Mouse (Mus musculus) spleen, adult 18-20 months (tissue): ENCODE results near the gene Prss16.

Experiments used
- DNase-seq, 2 experiments: peaks; one replicate each; pipeline ENCODE4 v3.0.0; 2022; ENCODE audit warnings: mixed read lengths in 2 of 2

The Prss16 gene

GRCm38 (mm10) chr13:22009642-22010041 lies at the start of gene Prss16:
Prss16 (minus strand) TSS chr13:22009742.
- DNase-seq = no peak

GRCm38 (mm10) chr13:22053754-22054153 lies 44.2 kb upstream of the Prss16 start:
- no peak for DNase-seq

DNA sequence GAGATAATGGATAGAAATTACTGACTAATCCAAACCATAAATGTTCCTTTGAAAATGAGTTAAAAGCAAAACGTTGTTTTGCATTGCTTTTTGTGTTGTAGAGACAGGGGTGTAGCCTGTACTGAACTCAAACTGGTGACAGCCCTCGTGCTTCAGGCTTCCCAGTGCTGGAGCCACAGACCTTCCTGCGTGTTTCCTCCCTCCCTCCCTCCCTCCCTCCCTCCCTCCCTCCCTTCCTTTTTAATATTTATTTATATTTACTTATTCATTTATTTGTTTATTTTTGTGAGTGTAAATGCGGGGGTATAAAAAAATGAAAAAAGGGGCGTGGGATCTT lies 41.9 kb upstream of the Prss16 start:
- DNase-seq = no peak

DNA sequence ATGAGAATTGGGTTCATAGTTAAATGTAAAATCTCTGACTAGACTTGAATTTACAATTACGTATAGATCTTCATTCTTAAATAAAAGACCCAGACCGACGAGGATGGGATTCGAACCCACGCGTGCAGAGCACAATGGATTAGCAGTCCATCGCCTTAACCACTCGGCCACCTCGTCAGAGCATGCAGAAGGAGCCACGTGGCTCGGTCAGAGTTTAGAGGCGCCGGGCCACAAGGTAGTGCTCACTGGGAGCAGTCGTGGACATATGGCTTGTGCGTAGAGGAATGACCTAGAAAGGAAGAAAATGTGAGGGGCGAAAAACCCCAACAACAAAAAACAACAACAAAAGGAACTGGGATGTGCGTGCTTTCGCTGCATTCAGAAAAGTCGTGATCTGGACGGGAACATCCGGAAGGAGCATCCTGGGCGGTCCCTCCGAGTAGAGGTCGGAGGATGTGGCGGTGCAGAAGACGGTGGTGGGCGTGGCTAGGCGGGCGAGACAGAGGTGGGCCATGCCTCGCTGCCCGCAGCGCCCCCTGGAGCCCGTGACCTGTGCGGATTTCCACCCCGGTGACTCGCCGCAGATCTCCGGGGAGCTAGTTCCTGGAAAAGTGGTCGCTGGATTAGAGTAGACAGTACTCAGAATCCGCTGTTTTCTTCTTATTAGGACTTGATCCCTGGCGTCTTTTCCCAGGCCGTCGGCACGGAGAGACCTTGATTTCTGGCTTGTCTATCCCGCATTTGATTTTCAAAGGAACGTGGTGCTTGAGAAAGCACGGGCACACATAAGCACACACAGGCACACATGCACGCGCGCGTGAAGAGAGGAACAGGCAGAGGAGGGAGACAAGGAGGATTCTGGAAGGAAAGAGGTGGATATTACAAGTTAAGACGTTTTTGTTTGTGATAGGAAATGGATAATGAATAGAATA lies 41.3 kb upstream of the Prss16 start:
- peak; percentile 90 to 94 for DNase-seq

DNA sequence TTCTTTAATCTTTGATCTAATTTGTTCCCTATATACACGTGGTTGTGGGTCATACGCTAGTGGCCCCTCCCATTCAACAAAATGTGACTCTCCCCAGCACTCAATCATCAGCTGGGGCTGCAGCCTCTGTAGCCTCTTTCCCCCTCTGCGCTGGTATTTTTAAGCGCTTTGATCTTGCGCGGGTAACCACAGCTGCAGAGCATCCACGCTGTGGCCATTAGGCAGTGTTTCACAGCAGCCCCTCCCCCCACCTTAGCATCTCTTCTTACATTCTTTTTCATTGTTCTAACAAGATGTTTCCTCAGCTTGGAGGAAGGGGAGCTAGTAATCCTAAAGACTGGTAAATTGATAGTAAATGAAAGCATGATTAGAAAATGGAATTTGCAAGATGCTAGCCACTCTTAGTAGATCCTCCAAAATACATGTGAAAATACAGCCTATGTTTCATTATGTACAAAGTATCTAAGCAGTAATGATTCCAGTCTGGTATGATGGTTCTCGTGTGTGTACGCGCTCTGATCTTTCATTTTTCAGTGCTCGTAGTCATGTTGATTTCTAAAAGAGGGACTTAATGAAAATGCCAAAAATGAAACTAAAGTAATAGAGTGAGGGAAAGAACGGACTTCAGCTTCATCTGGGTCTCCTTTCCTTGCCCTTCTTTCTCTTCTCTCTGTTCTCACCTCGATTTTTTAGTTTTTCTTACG lies 40.3 kb upstream of the Prss16 start:
- no peak for DNase-seq

- no peak for DNase-seq
These were observed 39.5 kb upstream of the Prss16 start for GRCm38 (mm10) chr13:22049041-22049440.

DNA sequence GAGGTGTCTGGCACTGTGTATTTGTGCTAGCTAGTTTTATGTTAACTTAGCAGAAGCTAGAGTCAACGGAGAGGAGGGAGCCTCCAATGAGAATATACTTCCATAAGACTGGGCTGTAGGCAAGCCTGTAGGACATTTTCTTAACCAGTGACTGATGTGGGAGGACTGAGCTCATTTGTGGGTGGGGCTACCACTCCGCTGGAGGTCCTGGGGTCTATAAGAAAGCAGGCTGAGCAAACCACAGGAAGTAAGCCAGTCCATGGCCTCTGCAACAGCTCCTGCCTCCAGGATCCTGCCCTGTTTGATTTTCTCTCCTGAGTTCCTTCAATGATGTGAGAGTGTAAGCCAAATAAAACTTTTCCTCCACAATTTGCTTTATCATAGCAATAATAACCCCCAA lies 35.8 kb upstream of the Prss16 start:
- DNase-seq = no peak

DNA sequence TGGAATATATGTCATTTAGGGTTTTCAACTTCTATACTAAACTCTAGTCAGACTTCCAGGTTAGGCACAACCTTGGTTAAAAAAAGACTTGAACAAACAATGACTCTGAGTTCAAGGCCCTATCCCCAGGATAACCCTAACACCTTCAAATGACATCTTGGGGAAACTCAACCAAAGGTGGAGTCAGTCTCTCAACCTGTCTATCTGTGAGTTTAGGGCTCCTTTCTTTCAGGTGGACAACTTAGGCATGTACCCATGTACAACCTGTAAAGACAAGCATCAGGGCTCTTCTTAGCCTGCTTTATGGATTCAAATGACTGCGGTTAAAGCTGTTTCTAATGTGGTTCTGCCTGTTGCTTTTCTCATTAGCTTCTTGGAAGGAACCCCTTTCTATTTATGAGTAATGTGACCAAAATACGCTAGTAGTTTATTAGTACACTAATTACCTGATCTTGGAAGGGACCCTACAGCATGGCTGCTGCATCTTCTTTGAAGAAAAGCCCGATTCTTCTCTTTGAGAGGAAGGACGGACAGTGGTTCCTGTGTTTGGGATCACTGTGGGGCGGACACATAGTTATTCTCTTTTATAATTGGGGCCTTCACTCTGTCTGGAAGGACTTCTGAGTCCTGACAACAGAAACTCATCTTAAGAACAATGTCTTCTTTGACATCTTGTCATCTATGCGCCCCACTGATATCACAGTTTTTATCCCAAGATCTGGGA lies 35.1 kb upstream of the Prss16 start:
- no peak for DNase-seq

GRCm38 (mm10) chr13:22043503-22044431 lies 34.2 kb upstream of the Prss16 start:
- no peak for DNase-seq

DNA sequence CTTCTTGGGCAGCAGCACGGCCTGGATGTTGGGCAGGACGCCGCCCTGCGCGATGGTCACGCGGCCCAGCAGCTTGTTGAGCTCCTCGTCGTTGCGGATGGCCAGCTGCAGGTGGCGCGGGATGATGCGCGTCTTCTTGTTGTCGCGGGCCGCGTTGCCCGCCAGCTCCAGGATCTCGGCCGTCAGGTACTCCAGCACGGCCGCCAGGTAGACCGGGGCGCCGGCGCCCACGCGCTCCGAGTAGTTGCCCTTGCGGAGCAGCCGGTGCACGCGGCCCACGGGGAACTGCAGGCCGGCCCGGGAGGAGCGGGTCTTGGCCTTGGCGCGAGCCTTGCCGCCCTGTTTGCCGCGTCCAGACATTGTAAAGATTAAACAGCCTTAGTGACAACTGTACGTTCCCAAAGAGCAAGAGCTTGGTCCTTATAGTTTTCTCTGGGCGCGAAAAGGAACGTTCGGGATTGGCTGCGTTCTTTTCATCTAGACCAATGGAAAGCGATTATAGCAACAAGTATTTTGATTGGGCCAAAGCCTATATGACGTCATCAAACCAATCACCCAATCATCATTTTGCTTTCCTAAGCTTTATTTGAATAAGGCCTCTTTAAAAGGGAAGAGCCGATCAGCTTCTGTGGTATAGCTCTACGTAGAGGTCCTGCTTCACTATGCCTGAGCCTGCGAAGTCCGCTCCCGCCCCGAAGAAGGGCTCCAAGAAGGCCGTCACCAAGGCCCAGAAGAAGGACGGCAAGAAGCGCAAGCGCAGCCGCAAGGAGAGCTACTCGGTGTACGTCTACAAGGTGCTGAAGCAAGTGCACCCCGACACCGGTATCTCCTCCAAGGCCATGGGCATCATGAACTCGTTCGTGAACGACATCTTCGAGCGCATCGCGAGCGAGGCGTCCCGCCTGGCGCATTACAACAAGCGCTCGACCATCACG lies 33.3 kb upstream of the Prss16 start, which contains the start of the genes Hist1h2ag and Hist1h2bj:
TSS of gene Hist1h2ag (minus strand) at position 377 of the 935 bp plus-strand sequence.
TSS of gene Hist1h2bj (plus strand) at position 647 of the 935 bp plus-strand sequence.
- peak; percentile 63 to 71 for DNase-seq

DNA sequence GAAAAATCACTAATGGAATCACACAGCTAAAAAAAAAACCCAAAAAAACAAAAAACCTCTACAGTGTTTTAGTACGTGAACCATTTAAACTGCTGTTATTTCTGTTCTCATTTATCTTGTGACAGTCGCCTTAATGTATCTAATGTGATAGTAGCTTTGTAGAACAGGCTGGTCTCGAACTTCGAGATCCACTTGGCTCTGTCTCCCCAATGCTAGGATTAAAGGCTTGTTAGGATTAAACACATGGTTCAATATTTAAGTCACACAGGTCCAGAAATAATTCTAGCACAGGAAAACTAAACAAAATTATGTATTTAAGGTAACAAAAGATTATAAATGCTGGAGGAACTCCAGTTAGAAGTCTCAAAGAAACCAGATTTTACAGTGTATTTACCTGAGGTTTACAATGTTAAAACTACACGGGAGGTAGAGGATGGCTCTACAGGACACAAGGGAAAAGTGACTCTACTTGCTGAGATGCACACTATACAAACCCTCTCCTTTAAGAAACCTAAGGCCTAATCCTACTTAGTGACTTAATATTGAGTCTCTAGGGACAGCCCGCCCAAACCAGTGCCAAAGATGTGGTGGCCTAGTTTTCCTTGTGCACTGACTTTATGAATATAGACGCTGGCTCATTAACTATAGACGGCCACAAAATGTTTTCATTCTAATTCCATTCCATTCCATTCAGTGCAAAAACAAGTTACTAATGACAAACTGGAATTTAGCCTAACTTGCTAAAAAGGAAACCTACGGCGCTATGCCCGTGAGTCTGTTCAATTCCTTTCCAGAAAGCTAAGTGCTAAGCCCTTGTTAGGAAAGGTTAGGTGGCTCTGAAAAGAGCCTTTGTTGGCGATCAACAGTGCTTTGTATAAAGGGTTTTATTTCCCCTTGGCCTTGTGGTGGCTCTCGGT lies 32.4 kb upstream of the Prss16 start:
- DNase-seq = no peak

DNA sequence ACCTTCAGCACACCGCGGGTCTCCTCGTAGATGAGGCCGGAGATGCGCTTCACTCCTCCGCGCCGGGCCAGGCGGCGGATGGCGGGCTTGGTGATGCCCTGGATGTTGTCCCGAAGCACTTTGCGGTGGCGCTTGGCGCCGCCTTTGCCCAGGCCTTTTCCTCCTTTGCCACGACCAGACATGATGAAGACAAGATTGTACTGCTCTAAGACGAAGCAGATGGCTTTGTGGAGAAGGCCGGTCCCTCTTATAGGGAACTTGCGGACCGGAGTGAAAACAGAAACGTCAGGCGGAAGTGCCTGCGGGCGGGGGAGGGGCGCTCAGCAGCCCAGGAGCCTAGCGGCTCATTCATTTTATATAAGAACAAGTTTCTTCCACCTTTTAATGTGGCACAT lies 31.6 kb upstream of the Prss16 start, which contains the start of gene Hist1h4i:
TSS of gene Hist1h4i (minus strand) at position 221 of the 395 bp plus-strand sequence.
- peak; percentile 93 to 97 for DNase-seq

- DNase-seq = no peak
These were observed 31.1 kb upstream of the Prss16 start for GRCm38 (mm10) chr13:22040464-22041141.

GRCm38 (mm10) chr13:22039951-22040463 lies 30.5 kb upstream of the Prss16 start:
- no peak for DNase-seq

DNA sequence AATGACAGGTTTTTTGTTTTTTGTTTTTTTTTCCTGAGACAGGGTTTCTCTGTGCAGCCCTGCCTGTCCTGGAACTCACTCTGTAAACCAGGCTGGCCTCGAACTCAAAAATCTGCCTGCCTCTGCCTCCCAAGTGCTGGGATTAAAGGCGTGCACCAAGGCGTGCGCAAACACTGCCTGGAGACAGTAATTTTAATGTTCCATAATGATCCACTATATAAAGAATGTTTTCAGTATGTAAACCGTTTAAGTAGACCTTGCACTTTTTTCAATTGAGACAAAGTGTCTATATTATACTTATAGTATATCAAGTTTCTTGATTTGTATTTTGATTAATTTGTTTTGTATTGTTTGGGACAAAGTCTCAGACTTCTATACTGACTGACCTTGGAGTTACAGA lies 29.8 kb upstream of the Prss16 start:
- DNase-seq = no peak

- DNase-seq = no peak
These were observed 27.9 kb upstream of the Prss16 start for GRCm38 (mm10) chr13:22037415-22037814.

- DNase-seq = no peak
These were observed 27.4 kb upstream of the Prss16 start for GRCm38 (mm10) chr13:22036986-22037385.

DNA sequence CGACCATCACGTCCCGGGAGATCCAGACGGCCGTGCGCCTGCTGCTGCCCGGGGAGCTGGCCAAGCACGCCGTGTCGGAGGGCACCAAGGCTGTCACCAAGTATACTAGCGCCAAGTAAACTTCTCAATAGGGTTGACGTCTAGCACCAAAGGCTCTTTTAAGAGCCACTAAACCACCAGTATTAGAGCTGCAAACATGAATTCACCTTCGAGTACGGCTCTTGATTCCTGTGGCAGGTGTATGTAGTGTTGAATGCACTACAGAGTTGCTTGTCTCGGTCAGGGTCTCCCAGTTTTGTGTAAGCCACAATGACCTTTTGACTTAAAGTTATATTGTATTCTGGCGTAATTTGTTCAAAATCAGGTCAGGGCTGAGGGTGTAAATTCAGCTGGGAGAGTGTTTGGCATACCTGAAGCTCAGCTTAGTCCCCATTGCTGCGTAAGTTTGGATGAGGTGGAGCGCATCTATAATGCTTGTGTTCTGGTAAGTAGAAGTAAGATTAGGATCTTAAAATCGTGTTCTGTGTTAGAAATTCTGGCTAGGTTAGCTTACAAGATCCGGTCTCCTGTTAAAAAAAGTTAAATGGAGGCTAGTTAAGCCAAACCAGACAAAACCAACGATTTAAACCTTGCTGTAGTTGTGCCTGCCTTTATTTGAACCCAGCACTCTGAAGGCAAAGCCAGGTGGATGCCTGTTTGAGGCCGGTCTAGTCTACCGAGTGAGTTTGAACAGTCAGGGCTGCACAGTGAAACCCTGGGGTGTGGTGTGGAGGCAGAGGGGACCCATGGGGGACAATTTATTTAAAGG lies 26.8 kb upstream of the Prss16 start:
- no peak for DNase-seq
